Comparison of ENCODE assay signal across 10 mouse cellular contexts in the genomic region with DNA sequence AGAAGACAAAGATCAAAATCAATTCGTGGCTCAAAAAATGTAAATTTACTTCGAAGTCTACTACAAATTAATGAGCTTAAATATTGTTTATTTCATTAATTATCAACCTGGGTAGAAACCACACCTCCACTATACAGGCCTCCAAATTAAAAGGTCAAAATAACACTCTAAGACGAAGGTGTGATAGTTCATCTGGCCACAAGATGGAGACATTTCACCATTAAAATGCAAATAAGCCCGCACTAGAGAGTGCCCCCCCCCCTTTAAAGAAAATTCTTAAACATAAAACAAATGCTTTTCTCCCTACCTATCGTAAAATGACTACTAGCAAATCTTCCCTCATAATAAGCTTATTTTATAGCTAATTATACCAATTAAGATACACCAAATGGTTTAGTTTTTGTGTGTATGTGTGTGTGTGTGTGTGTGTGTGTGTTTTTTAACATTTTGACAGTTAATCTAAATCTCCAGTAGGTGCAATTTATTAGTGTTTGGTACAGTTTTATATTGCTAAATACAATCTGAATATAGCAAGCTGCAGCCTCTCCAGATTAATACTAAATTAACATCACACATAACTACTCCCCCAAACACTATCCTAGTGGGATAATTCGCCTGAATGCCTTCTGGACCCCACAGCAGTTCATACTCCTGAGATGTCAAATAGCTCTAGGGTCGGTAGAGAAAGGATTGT. TPM values are rescaled to one million over a fixed set of nuclear protein-coding genes. Genes with fewer than 3 reads are reported as not detected.
DNase-seq lines count a peak whose midpoint lies in the region; ATAC-seq and TF ChIP-seq lines count a peak whose summit lies in the region.
"Had no signal": no experiment of that assay in that cellular context is flagged by ENCODE, and none has a peak within 500 bp of the region (broad histone marks: within the 10 kb centered on the region; RNA-seq: fewer than 3 reads in every experiment).

No protein-coding gene starts in this region.

- peak; percentile 85 for TF ChIP-seq CTCF in layer of hippocampus, adult 2 months (conservative IDR thresholded peaks at IDR 0.05)

- no peaks in the 10 kb centered on the region for H3K9me3 ChIP-seq in embryonic facial prominence, embryonic 14.5 days (ENCODE audit: control insufficient read depth, low read length)
- H3K9me3 ChIP-seq: limb, embryonic 15.5 days had no signal

- no peaks in the 10 kb centered on the region for H3K27me3 ChIP-seq in embryonic facial prominence, embryonic 14.5 days (replicated peaks; ENCODE audit: control insufficient read depth, insufficient read depth, low read length)
- H3K27me3 ChIP-seq: limb, embryonic 15.5 days had no signal

- WGBS in embryonic facial prominence, embryonic 14.5 days, result 20% methylated on average over 7 of the region's 7 CpGs
- 16% methylated on average over 7 of the region's 7 CpGs for WGBS in large intestine, adult 2 months

- no peak overlapping the region for H3K4me3 ChIP-seq in layer of hippocampus, adult 2 months
- no peak overlapping the region for H3K4me3 ChIP-seq in embryonic facial prominence, embryonic 14.5 days (ENCODE audit: low read depth, low read length)
- H3K4me3 ChIP-seq: limb, embryonic 15.5 days had no signal

- no peak overlapping the region for H3K9ac ChIP-seq in embryonic facial prominence, embryonic 14.5 days (ENCODE audit: low read depth, low read length)
- H3K9ac ChIP-seq: limb, embryonic 15.5 days had no signal

- no peak for ATAC-seq in embryonic facial prominence, embryonic 14.5 days (ENCODE audit: low read depth)

- H3K4me1 ChIP-seq in embryonic facial prominence, embryonic 14.5 days (ENCODE audit: control insufficient read depth, insufficient read depth, low read length), result no peaks in the 10 kb centered on the region
- H3K4me1 ChIP-seq: limb, embryonic 15.5 days had no signal

- H3K4me2 ChIP-seq in embryonic facial prominence, embryonic 14.5 days (ENCODE audit: low read depth, low read length), result no peak overlapping the region
- H3K4me2 ChIP-seq: limb, embryonic 15.5 days had no signal

- peak in 1 of 2 experiments; percentile 24 for DNase-seq in layer of hippocampus, adult 2 months (ENCODE audit: low spot score in 2 of 2)
- no peak for DNase-seq in layer of hippocampus, postnatal 36 days
- DNase-seq in Muller cell, postnatal 12 days (ENCODE audit: inconsistent ontology term), result peak; percentile 27
- peak; percentile 33 for DNase-seq in embryonic facial prominence, embryonic 14.5 days (ENCODE audit: low spot score)
- DNase-seq in large intestine, adult 2 months (ENCODE audit: low read depth, low spot score), result peak; percentile 7
- DNase-seq in retina, postnatal 1 day, result peak; percentile 52
- no peak for DNase-seq in thymus, postnatal 25 days
- no peak for DNase-seq in urinary bladder, postnatal 14 days (ENCODE audit: low spot score)

- no peak overlapping the region for H3K27ac ChIP-seq in layer of hippocampus, adult 2 months
- H3K27ac ChIP-seq in embryonic facial prominence, embryonic 14.5 days (replicated peaks; ENCODE audit: low read depth, low read length), result no peak overlapping the region
- H3K27ac ChIP-seq: limb, embryonic 15.5 days had no signal

- H3K36me3 ChIP-seq in embryonic facial prominence, embryonic 14.5 days (ENCODE audit: control insufficient read depth, insufficient read depth, low read length), result no peaks in the 10 kb centered on the region
- H3K36me3 ChIP-seq: limb, embryonic 15.5 days had no signal

RNA-seq across cellular contexts. Expression of gene Plscr5, which starts 45.0 kb away (rescaled TPM):
- not detected for total RNA-seq in layer of hippocampus, adult 2 months (2021)
- total RNA-seq in layer of hippocampus, postnatal 36 days (2021), result not detected
- not detected in 2 replicates for polyA plus RNA-seq in embryonic facial prominence, embryonic 14.5 days (2014; fragmentation: Nextera tagmentation; extraction: Ambion mirVana)
- polyA plus RNA-seq in large intestine, adult 2 months (2012; rRNA removed), result not detected in 2 replicates
- polyA plus RNA-seq: cortical plate, adult 2 months; limb, embryonic 15.5 days had no signal

Comparison
In these comparisons a context has a peak if more than half of its experiments do, and no peak if none do; other contexts are left out.
1. DNase-seq: peak in Muller cell, postnatal 12 days (single experiment), embryonic facial prominence, embryonic 14.5 days (single experiment), large intestine, adult 2 months (single experiment) and retina, postnatal 1 day (single experiment); none in layer of hippocampus, postnatal 36 days (0 of 2), thymus, postnatal 25 days (single experiment) and urinary bladder, postnatal 14 days (single experiment).